In genomic region chr8:84249257-84250170, GRCm38 (mm10) we compare ENCODE assay signal across 8 mouse cellular contexts. TPM values are rescaled to one million over a fixed set of nuclear protein-coding genes. Genes with fewer than 3 reads are reported as not detected.
DNase-seq lines count a peak whose midpoint lies in the region; ATAC-seq lines count a peak whose summit lies in the region.

Gene D8Ertd738e, minus strand, starts transcription at chr8:84249719.

- WGBS in hindbrain, embryonic 16.5 days, result 4% methylated on average over 52 of the region's 52 CpGs
- WGBS in macrophage (ENCODE audit: missing documents), result 6% methylated on average over 51 of the region's 52 CpGs

- peak; percentile 93 for DNase-seq in T-cell, adult 2 months (ENCODE audit: low spot score)
- DNase-seq in cerebellum, postnatal 36 days, result peak; percentile 83 to 84
- peak; percentile 86 for DNase-seq in gastrocnemius, adult 18-20 months (ENCODE audit: low spot score)
- peak; percentile 85 to 92 for DNase-seq in left cerebral cortex, adult 18-20 months (ENCODE audit: low spot score in 2 of 2)
- DNase-seq in right cerebral cortex, adult 18-20 months, result peak; percentile 92
- DNase-seq in urinary bladder, postnatal 25 days (ENCODE audit: low spot score), result peak; percentile 80

- H3K27me3 ChIP-seq in hindbrain, embryonic 16.5 days (replicated peaks; ENCODE audit: control insufficient read depth, insufficient read depth, low read length), result no peaks in the 10 kb centered on the region

- H3K36me3 ChIP-seq in hindbrain, embryonic 16.5 days (ENCODE audit: control insufficient read depth, insufficient read depth, low read length), result peaks cover 54% of the 10 kb centered on the region
- peaks cover 20% of the 10 kb centered on the region; the same call in 1 of the 2 replicates for H3K36me3 ChIP-seq in macrophage (ENCODE audit: inconsistent target)

- peak within 1 kb of the TSS; percentile 67 for H3K4me3 ChIP-seq in hindbrain, embryonic 16.5 days (ENCODE audit: low read length)
- H3K4me3 ChIP-seq in macrophage (ENCODE audit: inconsistent target), result peak within 1 kb of the TSS; percentile 97

- H3K79me2 ChIP-seq in macrophage (ENCODE audit: inconsistent target), result peaks cover 29% of the 10 kb centered on the region

- peak within 1 kb of the TSS; percentile 73 for H3K9ac ChIP-seq in hindbrain, embryonic 16.5 days (ENCODE audit: low read depth, low read length)

- ATAC-seq in hindbrain, embryonic 16.5 days, result peak; percentile 96

- H3K9me3 ChIP-seq in hindbrain, embryonic 16.5 days (ENCODE audit: control insufficient read depth, low read length), result no peaks in the 10 kb centered on the region

- H3K4me1 ChIP-seq in hindbrain, embryonic 16.5 days (ENCODE audit: control insufficient read depth, insufficient read depth, low read depth, low read length), result no peaks in the 10 kb centered on the region; the same call in 1 of the 2 replicates

- peak within 1 kb of the TSS; percentile 66 for H3K27ac ChIP-seq in hindbrain, embryonic 16.5 days (ENCODE audit: low read depth, low read length)
- peak within 1 kb of the TSS; percentile 71 for H3K27ac ChIP-seq in macrophage

- peak within 1 kb of the TSS; percentile 72 for H3K4me2 ChIP-seq in hindbrain, embryonic 16.5 days (ENCODE audit: low read length)

RNA-seq across cellular contexts. Expression of gene D8Ertd738e, which starts in this region (rescaled TPM):
- total RNA-seq in gastrocnemius, adult 18-20 months (2021), result 100 to 1,000 TPM; 185 to 187 TPM
- polyA plus RNA-seq in hindbrain, embryonic 16.5 days (2015; fragmentation: Nextera tagmentation; extraction: Ambion mirVana), result 249 and 266 TPM in 2 replicates
- 100 to 1,000 TPM; 136 to 146 TPM for total RNA-seq in left cerebral cortex, adult 18-20 months (2021)
- total RNA-seq in macrophage (2018; cell fraction: chromatin; rRNA removed), result 10 to 100 TPM in 24 of 26 experiments, 1 to 10 TPM in 2; 5.9 to 54.7 (median 20.9) TPM
- total RNA-seq in macrophage (2018; cell fraction: cytosol; rRNA removed), result 100 to 1,000 TPM; 149 to 210 (median 177) TPM
- total RNA-seq in macrophage (2018; cell fraction: nucleus; rRNA removed), result 10 to 100 TPM; 15.7 to 76.5 (median 48.7) TPM
- polyA plus RNA-seq in macrophage (2018), result 203 to 260 TPM (median 230 TPM) in 3 replicates

Comparison
In these comparisons a context has a peak if more than half of its experiments do, and no peak if none do; other contexts are left out.
1. Peak in every context shown above with its lines: DNase-seq, ATAC-seq, H3K4me3 ChIP-seq and H3K27ac ChIP-seq.